Mouse (Mus musculus) forebrain, embryonic 13.5 days (tissue): ENCODE measurements around the gene Dido1. TPM values are rescaled to one million over a fixed set of nuclear protein-coding genes. Genes with fewer than 3 reads are reported as not detected.

ENCODE experiments used
- ATAC-seq: fragments of 200-750 bp; cut with Nextera tagmentation; 2 replicates; pipeline ENCODE4 v1.8.0; 2017
- H3K27ac ChIP-seq: fragments of 300-500 bp; sonication (generic); 2 replicates; pipeline ENCODE4 v1.5.1; 2015; ENCODE audit warnings: inconsistent platforms, mild to moderate bottlenecking, moderate library complexity
- H3K27me3 ChIP-seq: fragments of 300-500 bp; sonication (generic); 2 replicates; pipeline ENCODE4 v1.6.1; 2015; ENCODE audit warnings: mild to moderate bottlenecking, inconsistent platforms
- H3K36me3 ChIP-seq: fragments of 300-500 bp; sonication (generic); 2 replicates; pipeline ENCODE4 v1.6.1; 2015; ENCODE audit warnings: mild to moderate bottlenecking, inconsistent platforms; ENCODE audit not compliant: poor library complexity, severe bottlenecking
- H3K4me1 ChIP-seq: fragments of 300-500 bp; sonication (generic); 2 replicates; pipeline ENCODE4 v1.6.1; 2015; ENCODE audit warnings: inconsistent platforms
- H3K4me2 ChIP-seq: fragments of 300-500 bp; sonication (generic); 2 replicates; pipeline ENCODE4 v1.6.1; 2015; ENCODE audit warnings: inconsistent platforms, mild to moderate bottlenecking, moderate library complexity
- H3K4me3 ChIP-seq: fragments of 300-500 bp; sonication (generic); 2 replicates; pipeline ENCODE4 v1.5.1; 2015; ENCODE audit warnings: mild to moderate bottlenecking, inconsistent platforms
- H3K9ac ChIP-seq: fragments of 300-500 bp; sonication (generic); 2 replicates; pipeline ENCODE4 v1.6.1; 2015; ENCODE audit warnings: mild to moderate bottlenecking, inconsistent platforms
- H3K9me3 ChIP-seq: fragments of 300-500 bp; sonication (generic); replicated peaks from 2 replicates; pipeline ENCODE4 v1.6.1; 2016; ENCODE audit warnings: inconsistent platforms
- WGBS: fragments of 180-500 bp; shearing (Covaris S2); methylation state at CpG from one replicate; pipeline ENCODE4 v1.1.7; 2015; 5-methylcytosine and 5-hydroxymethylcytosine counted together
- polyA plus RNA-seq: library from polyadenylated mRNA; unstranded; fragments of >200 nt; fragmentation: Nextera tagmentation; extraction: Ambion mirVana; gene quantifications from 2 replicates; pipeline ENCODE4 v1.2.1, GENCODE M21; 2015

Gene Dido1
- polyA plus RNA-seq, 1 experiment from 2014 or later = 33.4 TPM

DNA sequence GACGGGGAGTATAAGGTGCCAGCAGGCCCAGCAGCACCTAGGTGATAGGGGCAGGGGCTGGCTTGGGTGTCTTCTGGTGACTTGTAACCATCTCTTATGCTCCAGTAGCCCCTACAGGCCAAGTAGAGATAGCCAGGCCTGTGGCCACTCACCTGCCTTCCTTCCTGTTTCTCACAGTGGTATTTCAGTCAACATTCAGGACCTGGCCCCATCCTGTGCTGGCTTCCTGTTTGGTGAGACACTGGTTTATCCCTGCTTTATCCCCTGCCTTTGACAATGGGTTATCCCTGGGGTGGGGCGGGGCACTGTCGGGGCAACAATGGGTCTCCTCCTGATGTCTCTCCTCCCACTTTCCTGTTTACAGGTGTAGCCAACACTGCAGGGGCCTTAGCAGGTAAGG lies 30.6 kb upstream of the Dido1 start:
- H3K9ac ChIP-seq = no peak overlapping the region
- no peaks in the 10 kb centered on the region for H3K36me3 ChIP-seq
- peaks cover 4% of the 10 kb centered on the region; the same call in 1 of the 2 replicates for H3K27me3 ChIP-seq
- WGBS = 24% methylated on average over 3 of the region's 3 CpGs
- ATAC-seq = no peak
- H3K9me3 ChIP-seq = no peaks in the 10 kb centered on the region
- no peaks in the 10 kb centered on the region for H3K4me1 ChIP-seq
- no peak overlapping the region for H3K4me2 ChIP-seq
- no peak overlapping the region for H3K27ac ChIP-seq
- H3K4me3 ChIP-seq = no peak overlapping the region

DNA sequence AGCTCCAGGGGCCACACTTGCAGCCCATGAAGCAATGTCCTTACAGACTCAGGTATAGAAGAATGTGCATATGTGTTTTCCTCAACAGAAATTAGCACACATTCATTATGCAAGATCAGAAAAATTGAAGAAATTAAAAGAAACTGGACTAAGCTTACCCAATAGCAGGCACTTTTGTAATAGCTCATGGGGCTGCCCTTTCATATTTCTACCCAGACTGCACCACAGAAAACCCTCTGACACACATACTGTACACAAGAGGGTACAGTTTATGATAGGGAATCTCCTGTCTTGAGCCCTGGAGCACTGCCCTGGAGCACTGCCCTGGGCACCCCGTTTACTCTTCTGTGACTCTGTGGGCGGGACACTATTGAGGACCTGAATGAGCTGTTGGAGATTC lies 28.2 kb upstream of the Dido1 start:
- H3K27ac ChIP-seq = no peak overlapping the region
- 75% methylated on average over 2 of the region's 2 CpGs for whole genome bisulfite sequencing
- H3K27me3 ChIP-seq = peaks cover 8% of the 10 kb centered on the region; the same call in 1 of the 2 replicates
- H3K4me2 ChIP-seq = no peak overlapping the region
- H3K36me3 ChIP-seq = no peaks in the 10 kb centered on the region
- H3K9me3 ChIP-seq = no peaks in the 10 kb centered on the region
- no peak for ATAC-seq
- H3K4me3 ChIP-seq = no peak overlapping the region
- no peak overlapping the region for H3K9ac ChIP-seq
- no peaks in the 10 kb centered on the region for H3K4me1 ChIP-seq

DNA sequence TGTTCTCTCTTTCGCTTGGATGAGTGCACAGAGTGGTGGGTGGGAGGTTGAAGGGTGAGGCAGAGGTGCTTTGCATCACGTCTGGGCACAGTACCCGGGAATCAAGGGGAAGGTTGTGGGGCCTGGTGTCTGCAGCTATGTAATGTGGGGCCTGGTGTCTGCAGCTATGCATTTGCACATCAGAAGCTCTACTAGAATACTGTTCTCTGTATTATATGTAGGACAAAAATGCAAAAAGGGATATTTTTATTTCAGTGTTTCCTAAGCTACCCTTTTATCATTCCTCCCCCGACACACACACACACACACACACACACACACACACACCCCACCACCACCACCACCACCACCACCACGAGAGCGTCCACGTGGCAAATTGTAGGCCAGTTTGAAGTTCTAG lies 25.4 kb upstream of the Dido1 start:
- no peak for ATAC-seq
- H3K9ac ChIP-seq = no peak overlapping the region
- no peaks in the 10 kb centered on the region for H3K36me3 ChIP-seq

DNA sequence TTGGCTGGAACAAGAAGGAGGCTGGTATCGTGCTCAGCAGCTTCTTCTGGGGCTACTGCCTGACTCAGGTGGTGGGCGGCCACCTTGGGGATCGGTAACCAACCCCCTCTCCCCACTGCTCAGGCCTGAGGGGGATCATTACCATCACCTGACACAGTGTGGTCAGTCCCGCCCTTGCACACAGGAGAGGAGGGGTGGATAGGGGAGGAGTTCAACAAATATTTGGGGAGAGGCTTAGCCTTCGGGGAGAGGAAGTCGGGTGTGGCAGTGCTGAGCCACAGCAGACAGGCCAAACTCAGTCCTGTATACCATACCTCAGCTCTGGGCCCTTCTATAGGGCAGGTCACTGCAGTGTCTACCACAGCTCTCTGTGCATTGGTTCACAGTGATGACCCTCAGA lies 22.2 kb upstream of the Dido1 start:
- Histone ChIP-seq H3K27ac (no peak overlapping the region), H3K36me3 (no peaks in the 10 kb centered on the region), H3K4me1 (no peaks in the 10 kb centered on the region), H3K27me3 (peaks cover 3% of the 10 kb centered on the region; the same call in 1 of the 2 replicates), H3K4me3 (no peak overlapping the region), H3K4me2 (no peak overlapping the region), H3K9ac (no peak overlapping the region), H3K9me3 (no peaks in the 10 kb centered on the region)
- no peak for ATAC-seq
- 71% methylated on average over 6 of the region's 6 CpGs for WGBS

More for the DNA sequence above, 25.4 kb upstream of the Dido1 start:
- H3K27ac ChIP-seq = no peak overlapping the region
- H3K9me3 ChIP-seq = no peaks in the 10 kb centered on the region
- H3K27me3 ChIP-seq = peaks cover 3% of the 10 kb centered on the region; the same call in 1 of the 2 replicates
- no peak overlapping the region for H3K4me2 ChIP-seq
- H3K4me3 ChIP-seq = no peak overlapping the region
- 80% methylated on average over 7 of the region's 7 CpGs for WGBS
- H3K4me1 ChIP-seq = no peaks in the 10 kb centered on the region

DNA sequence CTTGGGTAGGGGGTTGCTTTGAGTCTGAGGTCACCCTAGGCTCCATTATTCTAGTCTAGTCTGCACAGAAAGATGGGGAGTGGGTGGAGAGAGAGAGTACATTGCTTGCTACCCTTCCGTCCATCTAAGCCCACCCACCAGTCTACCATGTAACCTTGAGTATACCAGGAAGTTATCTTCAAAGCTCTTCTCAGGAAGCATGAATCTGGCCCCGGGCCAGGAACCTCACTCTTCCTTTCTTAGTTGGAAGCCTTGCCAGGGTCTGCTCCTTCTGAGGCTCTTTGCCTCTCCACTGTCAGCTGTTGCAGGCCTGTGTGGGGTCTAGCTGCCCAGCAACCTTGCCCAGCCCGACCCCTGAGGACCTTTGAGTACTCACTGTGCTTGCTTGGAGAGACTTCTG lies 21.2 kb upstream of the Dido1 start:
- H3K27me3 ChIP-seq = peaks cover 3% of the 10 kb centered on the region; the same call in 1 of the 2 replicates
- no peak for ATAC-seq
- H3K4me1 ChIP-seq = no peaks in the 10 kb centered on the region
- H3K36me3 ChIP-seq = no peaks in the 10 kb centered on the region
- no peak overlapping the region for H3K27ac ChIP-seq
- no peak overlapping the region for H3K4me2 ChIP-seq
- H3K4me3 ChIP-seq = no peak overlapping the region
- H3K9ac ChIP-seq = no peak overlapping the region
- H3K9me3 ChIP-seq = no peaks in the 10 kb centered on the region
- 75% methylated on average over 3 of the region's 3 CpGs for WGBS

DNA sequence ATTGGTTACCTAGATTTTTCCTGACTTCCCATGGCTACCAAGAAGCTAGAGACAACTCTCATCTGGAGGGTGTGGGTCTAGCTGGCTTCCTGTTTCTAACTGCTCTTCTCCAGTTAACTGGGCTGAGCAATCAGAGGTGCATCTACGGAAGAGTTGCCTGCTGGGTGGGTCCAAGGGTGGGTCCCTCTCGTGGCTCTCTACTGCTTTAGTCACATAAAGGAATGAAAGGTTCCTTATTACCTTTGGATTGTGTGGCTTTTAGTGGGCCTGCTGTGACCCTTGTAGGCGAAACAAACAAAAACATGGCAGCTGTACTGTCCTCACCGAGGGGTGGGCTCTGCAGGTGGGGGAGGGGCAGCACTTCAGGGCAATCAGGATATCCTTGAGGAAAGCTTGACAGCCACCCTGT lies 17.8 kb upstream of the Dido1 start:
- no peak overlapping the region for H3K4me3 ChIP-seq
- H3K36me3 ChIP-seq = peaks cover 15% of the 10 kb centered on the region
- ATAC-seq = no peak
- H3K9ac ChIP-seq = no peak overlapping the region
- H3K4me1 ChIP-seq = no peaks in the 10 kb centered on the region
- H3K4me2 ChIP-seq = no peak overlapping the region
- WGBS = 61% methylated on average over 4 of the region's 4 CpGs
- H3K27ac ChIP-seq = no peak overlapping the region
- no peaks in the 10 kb centered on the region for H3K9me3 ChIP-seq
- H3K27me3 ChIP-seq = no peaks in the 10 kb centered on the region; the same call in 1 of the 2 replicates

DNA sequence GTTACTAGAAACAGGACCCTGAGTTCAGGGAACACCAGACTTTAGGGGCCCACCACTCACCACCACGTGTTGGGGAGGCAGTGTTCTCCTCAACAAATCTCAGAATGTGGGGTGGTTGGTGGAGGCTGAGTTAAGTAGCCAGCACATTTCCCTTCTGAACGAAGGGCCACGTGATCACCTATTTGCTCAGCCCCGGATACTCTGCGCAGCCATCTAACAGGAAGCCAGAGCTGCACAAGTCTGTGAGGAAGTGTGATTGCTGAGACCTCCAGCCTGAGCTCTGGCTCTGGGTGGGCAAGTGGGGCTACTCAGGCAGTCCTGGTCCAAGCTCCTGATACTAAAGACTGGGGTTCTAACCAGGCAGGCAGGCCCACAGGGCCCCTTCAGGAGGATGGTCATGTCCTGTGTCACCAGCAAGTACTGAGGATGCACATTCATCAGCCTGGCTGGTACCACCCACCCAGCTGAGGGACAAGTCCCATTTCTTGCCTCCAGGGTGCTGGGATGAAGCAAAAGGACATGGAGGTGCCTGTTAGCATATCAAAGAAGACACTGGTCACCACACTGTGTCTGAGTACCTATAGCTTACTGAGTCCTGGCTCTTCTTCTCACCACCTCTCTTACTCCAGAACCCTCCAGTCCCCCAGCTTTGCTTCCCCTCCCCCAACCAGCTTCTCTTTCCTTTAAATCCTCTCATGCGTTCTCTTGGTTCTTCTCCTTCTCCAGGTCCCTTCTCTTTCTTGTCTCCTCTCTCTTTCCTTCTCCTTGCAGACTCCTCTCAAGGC lies 17.1 kb upstream of the Dido1 start:
- H3K4me2 ChIP-seq = no peak overlapping the region
- no peak overlapping the region for H3K27ac ChIP-seq
- H3K4me3 ChIP-seq = no peak overlapping the region
- H3K36me3 ChIP-seq = peaks cover 23% of the 10 kb centered on the region
- no peak for ATAC-seq
- no peaks in the 10 kb centered on the region; the same call in 1 of the 2 replicates for H3K27me3 ChIP-seq
- WGBS = 78% methylated on average over 6 of the region's 6 CpGs
- no peak overlapping the region for H3K9ac ChIP-seq
- H3K9me3 ChIP-seq = no peaks in the 10 kb centered on the region
- H3K4me1 ChIP-seq = no peaks in the 10 kb centered on the region

DNA sequence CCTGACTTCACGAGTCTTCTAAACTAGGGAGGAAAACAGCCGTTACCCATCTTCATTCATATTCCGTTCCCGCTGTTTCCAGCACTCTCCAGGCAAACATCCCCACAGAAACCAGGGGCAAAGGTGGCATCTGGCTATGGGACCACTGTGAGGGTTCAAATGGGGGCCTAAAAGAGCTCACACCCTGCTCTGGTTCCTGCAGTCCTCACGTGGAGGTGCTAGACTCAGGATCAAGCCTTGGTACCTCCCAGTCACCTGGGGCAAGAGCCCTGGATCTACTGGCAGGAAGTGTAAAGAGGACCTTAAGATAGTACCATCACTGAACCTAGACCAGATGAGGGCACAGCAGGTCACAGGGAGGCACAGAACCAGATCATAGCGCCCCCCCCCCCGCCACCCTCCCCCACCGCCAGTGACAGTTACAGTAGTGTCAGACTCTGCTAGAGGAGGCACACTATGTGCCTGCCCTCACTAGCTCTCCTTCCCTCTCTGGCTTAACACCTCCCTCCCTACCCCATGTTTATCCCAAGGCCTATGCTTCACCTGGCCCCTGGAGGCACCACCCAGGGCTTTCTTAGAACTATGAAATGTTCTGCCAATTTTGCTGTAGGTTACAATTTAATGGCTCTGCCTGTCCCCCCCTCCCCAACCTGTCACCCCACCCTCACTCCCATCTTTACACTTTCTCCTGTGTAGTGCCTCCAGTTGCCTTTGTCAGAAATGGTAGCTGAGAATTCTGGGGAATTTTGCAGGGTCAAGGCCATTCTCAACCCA lies 16.2 kb upstream of the Dido1 start:
- no peak overlapping the region for H3K9ac ChIP-seq
- no peak overlapping the region for H3K4me2 ChIP-seq
- peaks cover 31% of the 10 kb centered on the region for H3K36me3 ChIP-seq
- H3K4me1 ChIP-seq = no peaks in the 10 kb centered on the region
- no peak for ATAC-seq
- WGBS = 38% methylated on average over 7 of the region's 8 CpGs
- H3K9me3 ChIP-seq = no peaks in the 10 kb centered on the region
- no peak overlapping the region for H3K4me3 ChIP-seq
- H3K27ac ChIP-seq = no peak overlapping the region
- H3K27me3 ChIP-seq = no peaks in the 10 kb centered on the region; the same call in 1 of the 2 replicates

DNA sequence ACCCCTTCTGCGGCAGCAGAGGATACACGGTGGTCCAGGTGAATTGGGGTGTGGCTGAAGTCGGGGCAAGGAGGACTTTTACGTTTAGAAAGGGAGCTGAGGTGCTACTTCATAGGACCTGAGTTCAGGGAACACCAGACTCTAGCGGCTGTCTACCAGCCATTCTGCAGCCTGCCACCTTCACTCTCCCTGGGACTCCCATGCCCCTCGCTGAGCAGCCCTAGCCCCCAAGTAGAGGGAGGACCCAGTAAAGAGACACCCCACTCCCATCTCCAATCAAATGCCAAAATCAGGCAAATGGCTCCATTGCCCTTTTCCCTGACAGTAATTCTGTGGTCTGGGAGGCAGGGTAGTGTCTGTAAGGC lies 15.6 kb upstream of the Dido1 start:
- no peak for ATAC-seq
- H3K27ac ChIP-seq = no peak overlapping the region
- H3K9ac ChIP-seq = no peak overlapping the region
- 7% methylated on average over 6 of the region's 6 CpGs for WGBS
- no peaks in the 10 kb centered on the region; the same call in 1 of the 2 replicates for H3K27me3 ChIP-seq
- H3K4me3 ChIP-seq = no peak overlapping the region
- peaks cover 38% of the 10 kb centered on the region for H3K36me3 ChIP-seq
- H3K4me1 ChIP-seq = no peaks in the 10 kb centered on the region
- H3K9me3 ChIP-seq = no peaks in the 10 kb centered on the region
- no peak overlapping the region for H3K4me2 ChIP-seq

DNA sequence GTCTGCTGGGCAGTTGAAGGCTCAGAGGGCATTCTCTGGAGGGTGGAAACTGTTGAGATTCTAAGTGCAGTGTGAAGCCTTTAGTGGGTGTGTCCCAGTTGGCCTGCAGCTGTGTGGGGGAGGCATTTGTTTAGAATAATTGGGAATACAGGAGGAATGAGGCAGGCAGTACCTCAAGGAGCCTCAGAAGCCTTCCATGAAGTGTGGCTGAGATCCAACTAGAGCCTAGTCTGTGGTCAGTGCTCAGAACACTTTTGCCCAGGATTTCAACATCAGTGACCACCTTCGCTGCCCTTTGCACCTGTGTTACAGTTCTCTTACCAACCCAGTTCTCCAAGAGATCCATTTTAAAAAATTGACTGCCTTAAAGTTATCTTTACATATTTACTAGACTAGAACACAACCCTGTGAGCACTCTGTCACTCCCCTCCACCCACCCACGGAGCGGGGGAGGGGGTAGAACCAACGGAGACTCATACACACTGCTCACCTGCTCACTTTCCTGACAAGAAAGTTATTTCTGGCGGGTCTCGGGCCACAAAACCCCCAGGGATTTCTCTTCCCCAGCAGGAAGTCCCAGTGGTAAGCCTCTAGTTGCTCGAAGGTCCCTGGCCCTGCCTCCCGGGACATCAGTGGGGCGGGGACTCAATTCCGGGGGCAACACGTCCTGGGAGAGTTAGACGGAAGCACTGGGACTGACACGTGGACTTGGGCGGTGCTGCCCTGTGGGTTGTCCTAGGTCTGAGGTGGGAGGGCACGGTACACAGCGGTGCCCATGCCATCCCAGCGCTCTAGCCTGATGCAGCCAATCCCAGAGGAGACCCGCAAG lies 15.0 kb upstream of the Dido1 start, which contains the start of gene Slc17a9:
TSS of gene Slc17a9 (plus strand) at position 679 of the 829 bp plus-strand sequence.
- Histone ChIP-seq H3K4me2 (no peak within 1 kb of the TSS), H3K9ac (no peak within 1 kb of the TSS), H3K4me1 (no peaks in the 10 kb centered on the region), H3K9me3 (no peaks in the 10 kb centered on the region), H3K27ac (no peak within 1 kb of the TSS), H3K27me3 (no peaks in the 10 kb centered on the region; the same call in 1 of the 2 replicates), H3K36me3 (peaks cover 43% of the 10 kb centered on the region), H3K4me3 (no peak within 1 kb of the TSS)
- 0 out of 2 replicates have a peak, but pooled peaks have one; percentile 36 for ATAC-seq
- WGBS = 8% methylated on average over 18 of the region's 18 CpGs

DNA sequence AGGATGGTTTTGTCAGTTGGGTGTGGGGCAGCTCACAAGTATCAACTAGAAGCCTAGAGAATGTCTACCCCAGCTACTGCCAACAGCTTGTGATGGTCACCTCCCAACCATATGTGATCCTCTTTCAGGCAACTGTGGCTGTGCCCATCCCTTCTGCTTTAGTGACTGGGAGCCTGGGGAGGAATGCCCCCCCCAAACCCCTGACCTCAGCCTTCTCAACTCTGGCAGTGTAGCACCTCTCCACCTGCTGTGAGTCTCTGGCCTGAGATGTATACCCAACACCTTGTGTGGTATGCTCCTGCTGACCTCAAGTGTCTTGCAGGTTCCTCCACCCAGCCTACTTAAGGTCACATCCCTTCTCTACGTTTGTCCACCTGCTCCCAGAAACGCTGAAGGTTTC lies 14.1 kb upstream of the Dido1 start:
- H3K9ac ChIP-seq = no peak overlapping the region
- 75% methylated on average over 2 of the region's 2 CpGs for WGBS
- H3K27me3 ChIP-seq = no peaks in the 10 kb centered on the region; the same call in 1 of the 2 replicates
- H3K4me2 ChIP-seq = no peak overlapping the region
- H3K27ac ChIP-seq = no peak overlapping the region
- H3K4me3 ChIP-seq = no peak overlapping the region
- H3K4me1 ChIP-seq = no peaks in the 10 kb centered on the region
- ATAC-seq = no peak
- H3K36me3 ChIP-seq = peaks cover 52% of the 10 kb centered on the region
- H3K9me3 ChIP-seq = no peaks in the 10 kb centered on the region
